Mouse (Mus musculus): ENCODE results near the gene Cideb. TPM values are rescaled to one million over a fixed set of nuclear protein-coding genes. Genes with fewer than 3 reads are reported as not detected.

The Cideb gene
- total RNA-seq, 4 experiments from 2014 or later, result 1.4 to 3.0 (median 1.7) TPM

- no peak for DNase-seq (ENCODE audit: low spot score in 2 of 2)
Observed at GRCm38 (mm10) chr14:55765696-55766095, 7.4 kb upstream of the Cideb start, which contains the start of gene Ltb4r1. Ltb4r1 (plus strand) TSS chr14:55765962.

- DNase-seq (ENCODE audit: low spot score in 2 of 2), result no peak
Observed at GRCm38 (mm10) chr14:55763166-55763565, 4.9 kb upstream of the Cideb start.

- no peak for DNase-seq (ENCODE audit: low spot score in 2 of 2)
Observed at GRCm38 (mm10) chr14:55762001-55762821, 4.0 kb upstream of the Cideb start.

- DNase-seq (ENCODE audit: low spot score in 2 of 2), result no peak
Observed at GRCm38 (mm10) chr14:55761163-55761562, 2.9 kb upstream of the Cideb start, which contains the start of gene Ltb4r2. Ltb4r2 (plus strand) TSS chr14:55761428.

- DNase-seq (ENCODE audit: low spot score in 2 of 2), result peak; percentile 59 to 87
Observed at GRCm38 (mm10) chr14:55760156-55760555, 1.9 kb upstream of the Cideb start.

- DNase-seq (ENCODE audit: low spot score in 2 of 2), result no peak
Observed at GRCm38 (mm10) chr14:55757566-55757965, 692 bp downstream of the Cideb start.

GRCm38 (mm10) chr14:55747051-55747847, 11.0 kb downstream of the Cideb start:
- no peak for DNase-seq (ENCODE audit: low spot score in 2 of 2)

GRCm38 (mm10) chr14:55745861-55746237, 12.4 kb downstream of the Cideb start:
- no peak for DNase-seq (ENCODE audit: low spot score in 2 of 2)

GRCm38 (mm10) chr14:55745180-55745860, 12.9 kb downstream of the Cideb start, which contains the start of the genes Dhrs1 and Nop9:
Dhrs1 (minus strand) TSS chr14:55745690.
Nop9 (plus strand) TSS chr14:55745693.
- DNase-seq (ENCODE audit: low spot score in 2 of 2), result peak; percentile 75 to 79

- peak; percentile 59 to 89 for DNase-seq (ENCODE audit: low spot score in 2 of 2)
Observed at GRCm38 (mm10) chr14:55743711-55744110, 14.5 kb downstream of the Cideb start.

GRCm38 (mm10) chr14:55737086-55737687, 21.1 kb downstream of the Cideb start:
- no peak for DNase-seq (ENCODE audit: low spot score in 2 of 2)

- no peak for DNase-seq (ENCODE audit: low spot score in 2 of 2)
Observed at GRCm38 (mm10) chr14:55735758-55736157, 22.5 kb downstream of the Cideb start.

GRCm38 (mm10) chr14:55735334-55735733, 22.9 kb downstream of the Cideb start:
- DNase-seq (ENCODE audit: low spot score in 2 of 2), result no peak

GRCm38 (mm10) chr14:55734869-55735268, 23.4 kb downstream of the Cideb start:
- DNase-seq (ENCODE audit: low spot score in 2 of 2), result no peak

GRCm38 (mm10) chr14:55733889-55734288, 24.4 kb downstream of the Cideb start:
- DNase-seq (ENCODE audit: low spot score in 2 of 2), result no peak

GRCm38 (mm10) chr14:55730531-55731032, 27.7 kb downstream of the Cideb start:
- DNase-seq (ENCODE audit: low spot score in 2 of 2), result peak; percentile 35 to 44

GRCm38 (mm10) chr14:55730116-55730515, 28.1 kb downstream of the Cideb start:
- no peak for DNase-seq (ENCODE audit: low spot score in 2 of 2)

GRCm38 (mm10) chr14:55727889-55728685, 30.2 kb downstream of the Cideb start:
- no peak for DNase-seq (ENCODE audit: low spot score in 2 of 2)

- no peak for DNase-seq (ENCODE audit: low spot score in 2 of 2)
Observed at GRCm38 (mm10) chr14:55726261-55726660, 32.0 kb downstream of the Cideb start.

GRCm38 (mm10) chr14:55724411-55724871, 33.8 kb downstream of the Cideb start:
- DNase-seq (ENCODE audit: low spot score in 2 of 2), result no peak

Measured in layer of hippocampus, adult 8-10 months (tissue).